In the genomic region with DNA sequence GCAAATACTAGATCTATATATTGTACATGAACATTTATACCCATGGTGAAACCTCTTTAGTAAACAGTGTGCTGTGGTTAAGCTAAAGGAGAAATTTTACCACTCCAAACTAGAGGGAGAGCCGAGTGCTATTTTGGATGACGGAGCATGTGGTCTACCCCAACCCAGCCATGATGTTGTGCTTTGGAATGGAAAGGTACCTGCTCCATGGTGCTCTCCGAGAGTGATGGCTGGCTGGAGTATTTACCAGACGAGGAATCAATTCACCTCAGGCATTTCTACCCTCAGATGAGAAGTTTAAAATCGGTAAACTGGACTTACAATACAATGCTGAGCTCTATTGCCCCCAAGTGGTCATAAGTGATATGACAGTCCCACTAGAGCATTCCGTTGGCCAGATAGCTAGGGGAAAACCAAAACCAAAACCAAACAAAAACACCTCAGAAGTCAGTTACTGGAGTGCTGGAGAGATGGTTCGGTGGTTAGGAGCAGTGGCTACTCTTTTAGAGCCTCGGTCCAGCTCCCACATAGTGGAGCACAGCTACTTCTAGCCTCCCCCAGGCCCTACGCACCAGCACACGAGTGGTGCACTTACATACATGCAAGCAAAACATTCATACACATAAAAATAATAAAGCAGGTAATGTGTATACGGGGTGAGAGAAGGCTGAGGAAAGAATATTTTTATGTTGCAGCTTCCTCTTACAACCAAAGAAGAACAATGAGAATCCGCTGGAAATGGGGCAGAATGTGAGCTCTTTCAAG, we compare ENCODE assay signal across 10 mouse cellular contexts.
A peak's percentile ranks its signal among the peaks of the same experiment; 100 is the strongest.
DNase-seq lines count a peak whose midpoint lies in the region; ATAC-seq lines count a peak whose summit lies in the region.
"Had no signal": no experiment of that assay in that cellular context is flagged by ENCODE, and none has a peak within 500 bp of the region (broad histone marks: within the 10 kb centered on the region; RNA-seq: fewer than 3 reads in every experiment).

No protein-coding gene starts in this region.

- no peak overlapping the region for H3K9ac ChIP-seq in hindbrain, embryonic 12.5 days
- H3K9ac ChIP-seq: embryonic facial prominence, embryonic 12.5 days; midbrain, embryonic 12.5 days had no signal

- no peak for ATAC-seq in hindbrain, embryonic 12.5 days (ENCODE audit: low FRiP score)

- no peak overlapping the region for H3K4me2 ChIP-seq in hindbrain, embryonic 12.5 days (replicated peaks)
- H3K4me2 ChIP-seq: embryonic facial prominence, embryonic 12.5 days; midbrain, embryonic 12.5 days had no signal

- peaks cover 14% of the 10 kb centered on the region for H3K4me1 ChIP-seq in hindbrain, embryonic 10.5 days (replicated peaks)
- H3K4me1 ChIP-seq in hindbrain, embryonic 12.5 days, result peaks cover 2% of the 10 kb centered on the region; the same call in 1 of the 2 replicates
- H3K4me1 ChIP-seq: embryonic facial prominence, embryonic 12.5 days; midbrain, embryonic 12.5 days had no signal

- WGBS in hindbrain, embryonic 10.5 days, result 58% methylated on average over 12 of the region's 12 CpGs
- 55% methylated on average over 12 of the region's 12 CpGs for WGBS in hindbrain, embryonic 12.5 days

- peak; percentile 40 for DNase-seq in hindbrain, embryonic 10.5 days (ENCODE audit: low spot score)
- peak; percentile 86 for DNase-seq in NIH3T3 (ENCODE audit: low read depth)
- DNase-seq in cerebellum, postnatal 10 days, result peak; percentile 73 to 81
- DNase-seq in heart, postnatal 36 days, result peak; percentile 45 to 56
- peak; percentile 67 to 73 for DNase-seq in layer of hippocampus, postnatal 10 days (ENCODE audit: low spot score in 2 of 2)
- DNase-seq in mesoderm, embryonic 11.5 days (ENCODE audit: low read depth, low spot score), result peak; percentile 69
- DNase-seq in spleen, postnatal 10 days (ENCODE audit: low spot score in 2 of 2), result peak; percentile 23 to 62

- intact Hi-C loops in heart, postnatal 36 days (cut with DNase I), result loop anchor here (1.0 to 10.0 kb wide), 3 partner anchors 64 to 481 kb away; partner anchors contain the start of gene Usp31

- no peaks in the 10 kb centered on the region for H3K27me3 ChIP-seq in hindbrain, embryonic 10.5 days (ENCODE audit: insufficient read depth, poor library complexity, severe bottlenecking)
- no peaks in the 10 kb centered on the region for H3K27me3 ChIP-seq in hindbrain, embryonic 12.5 days
- H3K27me3 ChIP-seq: embryonic facial prominence, embryonic 12.5 days; midbrain, embryonic 12.5 days had no signal

- no peaks in the 10 kb centered on the region for H3K9me3 ChIP-seq in hindbrain, embryonic 10.5 days
- H3K9me3 ChIP-seq in hindbrain, embryonic 12.5 days (replicated peaks), result no peaks in the 10 kb centered on the region
- H3K9me3 ChIP-seq: embryonic facial prominence, embryonic 12.5 days; midbrain, embryonic 12.5 days had no signal

- no peak overlapping the region for H3K4me3 ChIP-seq in hindbrain, embryonic 10.5 days
- no peak overlapping the region for H3K4me3 ChIP-seq in hindbrain, embryonic 12.5 days
- H3K4me3 ChIP-seq: embryonic facial prominence, embryonic 12.5 days; midbrain, embryonic 12.5 days had no signal

- no peak overlapping the region for H3K27ac ChIP-seq in hindbrain, embryonic 10.5 days
- H3K27ac ChIP-seq in hindbrain, embryonic 12.5 days, result no peak overlapping the region
- H3K27ac ChIP-seq: embryonic facial prominence, embryonic 12.5 days; midbrain, embryonic 12.5 days had no signal

- peaks cover 11% of the 10 kb centered on the region for H3K36me3 ChIP-seq in hindbrain, embryonic 10.5 days
- peaks cover 7% of the 10 kb centered on the region; the same call in 1 of the 2 replicates for H3K36me3 ChIP-seq in hindbrain, embryonic 12.5 days
- H3K36me3 ChIP-seq: embryonic facial prominence, embryonic 12.5 days had no signal
